Mouse (Mus musculus) 416B (cell line): ENCODE measurements at regions not wholly inside any gene's neighbourhood (a gene's known extent, or its start where the extent isn't known, plus 50 kb on each side); places are given as distances from the start of the nearest gene placed in this dataset.
A peak's percentile ranks its signal among the peaks of the same experiment; 100 is the strongest.

Source experiments
- DNase-seq: peaks from one replicate; pipeline ENCODE4 v3.0.0; 2011; ENCODE audit warnings: low read depth

DNA sequence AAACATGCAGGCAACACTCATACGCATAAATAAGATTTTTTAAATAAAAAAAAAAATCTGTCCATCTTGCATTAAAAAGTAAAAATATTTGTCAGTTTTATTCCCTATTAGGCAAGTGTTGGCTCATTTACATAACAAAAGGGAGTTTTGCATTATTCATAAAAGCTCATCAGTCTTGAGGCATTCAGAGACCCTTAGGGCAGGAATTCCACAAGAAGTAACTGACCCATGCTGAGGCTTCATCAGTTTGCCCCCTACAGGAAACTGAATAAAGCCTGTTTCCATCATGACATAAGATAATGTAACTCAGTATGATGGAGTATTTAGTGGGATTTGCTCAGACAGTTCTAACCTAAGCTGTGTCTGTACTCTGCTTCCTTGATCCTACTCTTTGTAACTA lies 81.2 kb upstream of the Mms22l start:
- no peak for DNase-seq

GRCm38 (mm10) chr4:24429092-24429928 lies 66.9 kb upstream of the Mms22l start:
- no peak for DNase-seq

DNA sequence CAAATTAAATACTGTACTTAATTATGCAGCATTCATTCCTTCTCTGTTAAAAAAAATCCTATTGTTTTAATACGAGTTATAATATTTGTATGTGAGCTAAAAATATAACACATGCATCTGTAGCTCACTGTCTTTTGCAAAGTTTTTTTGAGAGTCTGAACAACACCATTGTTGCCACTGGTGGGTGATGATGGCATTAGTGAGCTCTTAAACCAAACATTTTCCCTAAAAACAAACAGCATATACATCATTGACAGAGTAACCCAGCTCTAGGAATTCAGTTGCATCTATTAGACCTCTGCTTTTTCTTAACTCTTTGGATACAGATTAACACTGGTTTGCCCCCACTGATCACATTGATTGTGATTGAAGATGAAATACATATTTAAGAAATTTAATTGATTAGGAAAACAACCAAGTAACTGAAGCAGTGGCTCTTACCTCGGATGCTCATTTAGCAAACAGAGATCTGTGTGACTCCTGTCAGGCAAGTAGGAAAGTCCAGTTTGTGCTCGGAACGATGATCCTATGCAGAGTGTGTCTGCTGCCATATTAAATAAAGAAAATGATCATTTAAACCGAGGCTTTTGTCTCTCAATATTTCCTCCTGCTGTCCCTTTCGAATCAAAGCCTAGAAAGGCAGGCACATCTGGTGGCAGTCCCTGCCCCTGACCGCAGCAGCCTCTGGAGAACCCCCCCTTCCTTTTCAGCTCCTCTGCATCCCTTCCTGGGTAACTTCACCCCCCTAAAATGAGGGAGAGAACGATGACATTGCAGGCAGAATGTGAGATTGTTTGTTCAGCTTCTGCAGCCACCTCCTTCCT lies 66.1 kb upstream of the Mms22l start:
- DNase-seq = peak; percentile 2

- no peak for DNase-seq
These were observed 65.5 kb upstream of the Mms22l start for GRCm38 (mm10) chr4:24430753-24431072.

- DNase-seq = no peak
These were observed 59.0 kb upstream of the Mms22l start for GRCm38 (mm10) chr4:24437258-24437657.
